In the genomic region with DNA sequence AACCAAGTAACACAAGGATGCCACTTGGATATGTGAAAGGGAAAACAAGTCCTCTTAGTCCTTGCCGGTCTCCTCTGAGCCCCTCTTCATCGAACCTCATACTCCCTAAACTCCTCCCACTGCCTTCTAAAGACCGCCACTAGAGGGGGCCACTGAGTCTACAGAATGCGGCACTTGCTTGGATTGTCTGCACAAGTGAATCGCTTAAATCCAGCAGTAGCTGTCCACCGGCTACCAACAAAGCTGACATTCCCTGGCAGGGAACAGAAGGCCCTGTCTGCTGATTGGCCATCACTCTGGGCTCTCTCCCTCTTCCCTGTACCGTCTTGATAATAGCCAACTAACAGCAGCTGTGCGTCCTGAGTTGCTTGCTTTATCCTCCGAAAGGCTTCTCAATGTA, we compare ENCODE assay signal across 8 mouse cellular contexts. TPM values are rescaled to one million over a fixed set of nuclear protein-coding genes. Genes with fewer than 3 reads are reported as not detected.
DNase-seq lines count a peak whose midpoint lies in the region; ATAC-seq lines count a peak whose summit lies in the region.

No protein-coding gene starts in this region.

- H3K4me3 ChIP-seq in hindbrain, embryonic 16.5 days (ENCODE audit: low read length): no peak overlapping the region

- peak; percentile 89 for ATAC-seq in hindbrain, embryonic 16.5 days

- DNase-seq in R1 (ENCODE audit: low read depth, low spot score): peak; percentile 97
- DNase-seq in cerebellum, postnatal 25 days: peak; percentile 95 to 96
- peak; percentile 91 for DNase-seq in gastrocnemius, adult 18-20 months (ENCODE audit: low spot score)
- DNase-seq in left cerebral cortex, adult 11 months (ENCODE audit: low spot score): peak; percentile 85
- DNase-seq in lung, postnatal 4 days: peak; percentile 87 to 94
- peak; percentile 91 for DNase-seq in right cerebral cortex, adult 18-20 months
- peak; percentile 71 for DNase-seq in urinary bladder, adult 2 months (ENCODE audit: low spot score)

- H3K27me3 ChIP-seq in hindbrain, embryonic 16.5 days (replicated peaks; ENCODE audit: control insufficient read depth, insufficient read depth, low read length): no peaks in the 10 kb centered on the region

- 5% methylated on average over 9 of the region's 9 CpGs for WGBS in hindbrain, embryonic 16.5 days

- H3K9me3 ChIP-seq in hindbrain, embryonic 16.5 days (ENCODE audit: control insufficient read depth, low read length): no peaks in the 10 kb centered on the region

- peaks cover 4% of the 10 kb centered on the region; the same call in 1 of the 2 replicates for H3K36me3 ChIP-seq in hindbrain, embryonic 16.5 days (ENCODE audit: control insufficient read depth, insufficient read depth, low read length)

- H3K27ac ChIP-seq in hindbrain, embryonic 16.5 days (ENCODE audit: low read depth, low read length): peak overlapping the region; percentile 57

- H3K9ac ChIP-seq in hindbrain, embryonic 16.5 days (ENCODE audit: low read depth, low read length): no peak overlapping the region

- H3K4me1 ChIP-seq in hindbrain, embryonic 16.5 days (ENCODE audit: control insufficient read depth, insufficient read depth, low read depth, low read length): no peaks in the 10 kb centered on the region

- peak overlapping the region; percentile 4; the same call in 1 of the 2 replicates for H3K4me2 ChIP-seq in hindbrain, embryonic 16.5 days (ENCODE audit: low read length)

RNA-seq across cellular contexts. Expression of a gene that starts 7.2 kb away (rescaled TPM):
- under 1 TPM; 0.57 to 0.71 TPM for total RNA-seq in gastrocnemius, adult 18-20 months (2021)
- polyA plus RNA-seq in hindbrain, embryonic 16.5 days (2015; fragmentation: Nextera tagmentation; extraction: Ambion mirVana): 1.0 and 1.1 TPM in 2 replicates
- 0.21 and 0.32 TPM in 2 replicates for polyA plus RNA-seq in urinary bladder, adult 2 months (2012; rRNA removed)

RNA-seq across cellular contexts. Expression of a gene that starts 10.2 kb away (rescaled TPM):
- total RNA-seq in gastrocnemius, adult 18-20 months (2021): 1 to 10 TPM; 3.5 to 4.9 TPM
- polyA plus RNA-seq in hindbrain, embryonic 16.5 days (2015; fragmentation: Nextera tagmentation; extraction: Ambion mirVana): 7.5 and 16.2 TPM in 2 replicates
- polyA plus RNA-seq in urinary bladder, adult 2 months (2012; rRNA removed): 74.5 and 82.9 TPM in 2 replicates

RNA-seq across cellular contexts. Expression of a gene that starts 16.5 kb away (rescaled TPM):
- total RNA-seq in gastrocnemius, adult 18-20 months (2021): under 1 TPM; 0.09 to 0.21 TPM
- 30.9 and 32.9 TPM in 2 replicates for polyA plus RNA-seq in hindbrain, embryonic 16.5 days (2015; fragmentation: Nextera tagmentation; extraction: Ambion mirVana)
- polyA plus RNA-seq in urinary bladder, adult 2 months (2012; rRNA removed): 0.94 and 0.99 TPM in 2 replicates

RNA-seq across cellular contexts. Expression of a gene that starts 18.0 kb away (rescaled TPM):
- total RNA-seq in gastrocnemius, adult 18-20 months (2021): under 1 TPM; 0.25 to 0.55 TPM
- polyA plus RNA-seq in hindbrain, embryonic 16.5 days (2015; fragmentation: Nextera tagmentation; extraction: Ambion mirVana): 34.2 and 38.5 TPM in 2 replicates
- 5.0 and 5.5 TPM in 2 replicates for polyA plus RNA-seq in urinary bladder, adult 2 months (2012; rRNA removed)

RNA-seq across cellular contexts. Expression of a gene that starts 18.0 kb away (rescaled TPM):
- 10 to 100 TPM; 39.9 to 50.1 TPM for total RNA-seq in gastrocnemius, adult 18-20 months (2021)
- polyA plus RNA-seq in hindbrain, embryonic 16.5 days (2015; fragmentation: Nextera tagmentation; extraction: Ambion mirVana): 220 and 232 TPM in 2 replicates
- polyA plus RNA-seq in urinary bladder, adult 2 months (2012; rRNA removed): 68.8 and 73.6 TPM in 2 replicates

Comparison
In these comparisons a context has a peak if more than half of its experiments do, and no peak if none do; other contexts are left out.
1. RNA of a gene that starts 16.5 kb away (polyA plus RNA-seq): 30.9 to 32.9 TPM in hindbrain, embryonic 16.5 days; 0.94 to 0.99 TPM in urinary bladder, adult 2 months; every median in the first group is over 10 times any median in the second.
2. Peak in every context shown above with its lines, with median percentiles within 50 percentile points of each other: DNase-seq.